Mouse (Mus musculus): Measurements from ENCODE around the gene Prkce.

The Prkce gene

DNA sequence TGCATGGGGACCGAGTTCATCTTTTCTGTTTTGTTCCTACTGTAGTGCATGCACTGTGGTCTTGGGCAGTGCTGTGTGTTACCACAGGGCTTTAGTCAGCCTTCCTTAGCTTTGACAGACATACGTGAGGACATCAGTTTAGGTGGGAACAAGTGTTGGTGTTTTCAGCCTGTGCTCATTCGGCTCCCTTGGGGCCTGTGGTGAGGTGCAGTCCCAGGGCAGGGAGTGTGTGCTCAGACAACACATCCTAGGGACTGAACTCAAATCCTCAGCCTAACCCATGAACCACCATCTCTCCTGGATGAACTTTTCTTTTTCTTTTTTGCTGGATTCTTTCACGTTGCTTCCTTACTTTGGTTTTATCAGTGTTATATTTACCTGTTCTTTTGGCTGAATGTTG lies 535.8 kb downstream of the Prkce start:
- no peak for DNase-seq (ENCODE audit: low spot score in 2 of 2)

DNA sequence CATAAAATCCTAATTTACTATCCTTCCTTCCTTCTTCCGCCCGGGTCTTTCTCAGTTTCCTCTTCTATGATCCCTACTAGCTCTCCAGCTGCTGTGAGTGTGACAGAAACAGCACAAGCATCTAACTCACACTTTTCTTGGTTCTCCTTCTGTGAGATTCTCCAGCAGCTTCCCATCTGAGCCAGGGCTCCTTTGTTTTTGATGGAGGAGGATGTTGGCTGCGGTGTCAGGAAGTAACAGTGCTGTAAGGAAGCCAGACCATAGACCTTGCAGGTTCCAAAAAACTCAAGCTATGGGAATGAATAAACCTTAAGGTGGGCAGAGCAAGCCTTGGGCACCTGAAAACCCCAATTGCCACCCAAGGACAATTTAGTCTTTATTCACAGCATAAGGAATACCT lies 537.7 kb downstream of the Prkce start:
- no peak for DNase-seq (ENCODE audit: low spot score in 2 of 2)

DNA sequence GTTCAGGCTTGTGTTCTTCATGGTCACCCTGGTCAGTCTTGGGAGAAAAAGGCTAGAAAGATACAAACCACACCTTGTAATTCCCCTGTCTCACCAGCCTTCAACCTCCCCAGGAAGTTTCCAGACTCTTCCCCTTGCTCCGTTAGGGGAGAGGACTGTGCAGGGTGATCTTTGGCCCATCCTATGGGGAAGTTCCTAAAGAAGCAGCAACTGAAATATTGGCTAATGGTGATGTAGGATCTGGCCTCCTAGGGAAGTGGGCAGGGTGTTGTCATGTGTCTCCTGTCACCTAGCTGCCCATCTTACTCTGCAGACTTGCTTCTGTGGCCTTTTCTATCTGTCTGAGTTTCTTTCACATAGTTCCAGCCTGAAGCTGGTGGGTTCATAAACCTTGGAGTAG lies 538.9 kb downstream of the Prkce start:
- no peak for DNase-seq (ENCODE audit: low spot score in 2 of 2)

Data from urinary bladder, adult 18-20 months (tissue).